Mouse (Mus musculus): Measurements from ENCODE around the gene Ffar3.

DNA sequence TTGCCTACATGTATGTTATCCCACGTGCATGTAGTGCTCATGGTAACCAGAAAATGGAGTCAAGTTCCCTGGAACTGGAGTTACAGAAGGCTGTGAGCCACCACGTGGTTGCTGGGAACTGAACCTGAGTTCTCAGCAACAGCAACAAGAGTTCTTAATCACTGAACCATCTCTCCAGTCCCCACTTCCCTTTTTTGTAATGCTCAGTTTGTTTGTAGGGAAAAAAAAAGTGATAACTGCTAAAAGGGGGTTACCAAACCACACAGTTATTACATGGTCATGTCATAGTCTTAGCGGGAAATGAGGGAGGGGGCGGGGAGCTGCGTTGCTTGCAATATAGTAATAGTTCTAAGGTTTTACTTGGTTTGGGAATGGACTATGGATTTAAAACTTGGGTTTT is 13.9 kb downstream of the Ffar3 start:
- TF ChIP-seq GATA1 (IDR thresholded peaks at IDR 0.05; ENCODE audit: borderline replicate concordance, low read length) = no peak
- TF ChIP-seq FLI1 (IDR thresholded peaks at IDR 0.05; ENCODE audit: low read length) = no peak

All from megakaryocyte, embryonic 14.5 days (primary cell).